Mouse (Mus musculus): ENCODE data around the gene Pfkp. TPM values are rescaled to one million over a fixed set of nuclear protein-coding genes. Genes with fewer than 3 reads are reported as not detected.

Gene Pfkp
- polyA plus RNA-seq, 1 experiment from 2014 or later, result 51.5 TPM

- DNase-seq (ENCODE audit: low spot score), result no peak
- no peak for ATAC-seq (ENCODE audit: insufficient read depth, low FRiP score, low TSS enrichment)
- Histone ChIP-seq H3K4me3 (ENCODE audit: low read depth, low read length) (no peak overlapping the region), H3K27me3 (ENCODE audit: control insufficient read depth, insufficient read depth, low read length) (no peaks in the 10 kb centered on the region), H3K9ac (ENCODE audit: low read length) (no peak overlapping the region), H3K4me1 (ENCODE audit: control insufficient read depth, insufficient read depth, low read length) (no peaks in the 10 kb centered on the region), H3K36me3 (ENCODE audit: control insufficient read depth, insufficient read depth, low read length) (no peaks in the 10 kb centered on the region), H3K27ac (ENCODE audit: low read depth, low read length) (no peak overlapping the region), H3K4me2 (ENCODE audit: low read depth) (no peak overlapping the region), H3K9me3 (ENCODE audit: control insufficient read depth, low read length) (no peaks in the 10 kb centered on the region)
- 86% methylated on average over 4 of the region's 4 CpGs for WGBS
These were observed 15.6 kb downstream of the Pfkp start for GRCm38 (mm10) chr13:6632935-6633334.

- Histone ChIP-seq H3K4me1 (ENCODE audit: control insufficient read depth, insufficient read depth, low read length) (no peaks in the 10 kb centered on the region), H3K4me3 (ENCODE audit: low read depth, low read length) (no peak overlapping the region), H3K27ac (ENCODE audit: low read depth, low read length) (no peak overlapping the region), H3K4me2 (ENCODE audit: low read depth) (no peak overlapping the region), H3K27me3 (ENCODE audit: control insufficient read depth, insufficient read depth, low read length) (no peaks in the 10 kb centered on the region), H3K36me3 (ENCODE audit: control insufficient read depth, insufficient read depth, low read length) (no peaks in the 10 kb centered on the region), H3K9ac (ENCODE audit: low read length) (no peak overlapping the region), H3K9me3 (ENCODE audit: control insufficient read depth, low read length) (no peaks in the 10 kb centered on the region)
- DNase-seq (ENCODE audit: low spot score) (no peak), ATAC-seq (ENCODE audit: insufficient read depth, low FRiP score, low TSS enrichment) (no peak)
- WGBS, result 85% methylated on average over 8 of the region's 8 CpGs
These were observed 16.1 kb downstream of the Pfkp start for GRCm38 (mm10) chr13:6632513-6632912.

GRCm38 (mm10) chr13:6631772-6632510 is 16.6 kb downstream of the Pfkp start:
- no peak for ATAC-seq (ENCODE audit: insufficient read depth, low FRiP score, low TSS enrichment)

GRCm38 (mm10) chr13:6630660-6631059 is 17.9 kb downstream of the Pfkp start:
- no peak for DNase-seq (ENCODE audit: low spot score)
- Histone ChIP-seq H3K4me2 (ENCODE audit: low read depth) (no peak overlapping the region), H3K4me1 (ENCODE audit: control insufficient read depth, insufficient read depth, low read length) (no peaks in the 10 kb centered on the region), H3K9ac (ENCODE audit: low read length) (no peak overlapping the region), H3K36me3 (ENCODE audit: control insufficient read depth, insufficient read depth, low read length) (no peaks in the 10 kb centered on the region), H3K4me3 (ENCODE audit: low read depth, low read length) (no peak overlapping the region), H3K27me3 (ENCODE audit: control insufficient read depth, insufficient read depth, low read length) (no peaks in the 10 kb centered on the region), H3K27ac (ENCODE audit: low read depth, low read length) (no peak overlapping the region), H3K9me3 (ENCODE audit: control insufficient read depth, low read length) (no peaks in the 10 kb centered on the region)
- no peak for ATAC-seq (ENCODE audit: insufficient read depth, low FRiP score, low TSS enrichment)
- WGBS, result 89% methylated on average over 5 of the region's 5 CpGs

More at GRCm38 (mm10) chr13:6631772-6632510, 16.6 kb downstream of the Pfkp start:
- Histone ChIP-seq H3K4me1 (ENCODE audit: control insufficient read depth, insufficient read depth, low read length) (no peaks in the 10 kb centered on the region), H3K36me3 (ENCODE audit: control insufficient read depth, insufficient read depth, low read length) (no peaks in the 10 kb centered on the region), H3K4me2 (ENCODE audit: low read depth) (no peak overlapping the region), H3K9ac (ENCODE audit: low read length) (no peak overlapping the region), H3K4me3 (ENCODE audit: low read depth, low read length) (no peak overlapping the region), H3K27me3 (ENCODE audit: control insufficient read depth, insufficient read depth, low read length) (no peaks in the 10 kb centered on the region), H3K27ac (ENCODE audit: low read depth, low read length) (no peak overlapping the region), H3K9me3 (ENCODE audit: control insufficient read depth, low read length) (no peaks in the 10 kb centered on the region)
- 74% methylated on average over 12 of the region's 12 CpGs for WGBS
- DNase-seq (ENCODE audit: low spot score), result peak; percentile 27

GRCm38 (mm10) chr13:6629927-6630326 is 18.6 kb downstream of the Pfkp start:
- 59% methylated on average over 5 of the region's 5 CpGs for WGBS
- H3K9me3 ChIP-seq (ENCODE audit: control insufficient read depth, low read length), result no peaks in the 10 kb centered on the region
- H3K4me1 ChIP-seq (ENCODE audit: control insufficient read depth, insufficient read depth, low read length), result no peaks in the 10 kb centered on the region
- no peak overlapping the region for H3K27ac ChIP-seq (ENCODE audit: low read depth, low read length)
- ATAC-seq (ENCODE audit: insufficient read depth, low FRiP score, low TSS enrichment) (no peak), DNase-seq (ENCODE audit: low spot score) (no peak)
- no peak overlapping the region for H3K9ac ChIP-seq (ENCODE audit: low read length)
- no peak overlapping the region for H3K4me2 ChIP-seq (ENCODE audit: low read depth)
- H3K27me3 ChIP-seq (ENCODE audit: control insufficient read depth, insufficient read depth, low read length), result no peaks in the 10 kb centered on the region
- H3K4me3 ChIP-seq (ENCODE audit: low read depth, low read length), result no peak overlapping the region
- H3K36me3 ChIP-seq (ENCODE audit: control insufficient read depth, insufficient read depth, low read length), result no peaks in the 10 kb centered on the region

- ATAC-seq (ENCODE audit: insufficient read depth, low FRiP score, low TSS enrichment) (no peak), DNase-seq (ENCODE audit: low spot score) (no peak)
- Histone ChIP-seq H3K4me1 (ENCODE audit: control insufficient read depth, insufficient read depth, low read length) (no peaks in the 10 kb centered on the region), H3K27ac (ENCODE audit: low read depth, low read length) (no peak overlapping the region), H3K36me3 (ENCODE audit: control insufficient read depth, insufficient read depth, low read length) (no peaks in the 10 kb centered on the region), H3K9me3 (ENCODE audit: control insufficient read depth, low read length) (no peaks in the 10 kb centered on the region), H3K4me3 (ENCODE audit: low read depth, low read length) (no peak overlapping the region), H3K9ac (ENCODE audit: low read length) (no peak overlapping the region), H3K27me3 (ENCODE audit: control insufficient read depth, insufficient read depth, low read length) (no peaks in the 10 kb centered on the region), H3K4me2 (ENCODE audit: low read depth) (no peak overlapping the region)
- 88% methylated on average over 14 of the region's 14 CpGs for WGBS
These were observed 19.4 kb downstream of the Pfkp start for GRCm38 (mm10) chr13:6628998-6629764.

GRCm38 (mm10) chr13:6628261-6628660 is 20.3 kb downstream of the Pfkp start:
- Histone ChIP-seq H3K27ac (ENCODE audit: low read depth, low read length) (no peak overlapping the region), H3K27me3 (ENCODE audit: control insufficient read depth, insufficient read depth, low read length) (no peaks in the 10 kb centered on the region), H3K9me3 (ENCODE audit: control insufficient read depth, low read length) (no peaks in the 10 kb centered on the region), H3K4me1 (ENCODE audit: control insufficient read depth, insufficient read depth, low read length) (no peaks in the 10 kb centered on the region), H3K4me3 (ENCODE audit: low read depth, low read length) (no peak overlapping the region), H3K4me2 (ENCODE audit: low read depth) (no peak overlapping the region), H3K36me3 (ENCODE audit: control insufficient read depth, insufficient read depth, low read length) (no peaks in the 10 kb centered on the region), H3K9ac (ENCODE audit: low read length) (no peak overlapping the region)
- DNase-seq (ENCODE audit: low spot score), result no peak
- ATAC-seq (ENCODE audit: insufficient read depth, low FRiP score, low TSS enrichment), result no peak
- 84% methylated on average over 3 of the region's 3 CpGs for WGBS

- Histone ChIP-seq H3K9ac (ENCODE audit: low read length) (no peak overlapping the region), H3K36me3 (ENCODE audit: control insufficient read depth, insufficient read depth, low read length) (no peaks in the 10 kb centered on the region), H3K27ac (ENCODE audit: low read depth, low read length) (no peak overlapping the region), H3K4me2 (ENCODE audit: low read depth) (no peak overlapping the region), H3K9me3 (ENCODE audit: control insufficient read depth, low read length) (no peaks in the 10 kb centered on the region), H3K4me3 (ENCODE audit: low read depth, low read length) (no peak overlapping the region), H3K27me3 (ENCODE audit: control insufficient read depth, insufficient read depth, low read length) (no peaks in the 10 kb centered on the region), H3K4me1 (ENCODE audit: control insufficient read depth, insufficient read depth, low read length) (no peaks in the 10 kb centered on the region)
- ATAC-seq (ENCODE audit: insufficient read depth, low FRiP score, low TSS enrichment) (no peak), DNase-seq (ENCODE audit: low spot score) (no peak)
- WGBS, result 96% methylated on average over 3 of the region's 3 CpGs
These were observed 21.2 kb downstream of the Pfkp start for GRCm38 (mm10) chr13:6627352-6627751.

Data from neural tube, embryonic 11.5 days (tissue).